Mouse (Mus musculus): Measurements from ENCODE around the gene Trabd. TPM values are rescaled to one million over a fixed set of nuclear protein-coding genes. Genes with fewer than 3 reads are reported as not detected.

The Trabd gene
- polyA plus RNA-seq, 1 experiment from 2014 or later: 39.5 TPM

GRCm38 (mm10) chr15:89127364-89127940, 52.5 kb downstream of the Trabd start:
- no peak for ATAC-seq (ENCODE audit: low FRiP score)
- Histone ChIP-seq H3K9ac (ENCODE audit: low read depth, low read length) (peak overlapping the region; percentile 82), H3K4me3 (ENCODE audit: low read depth, low read length) (peak overlapping the region; percentile 55), H3K4me1 (replicated peaks; ENCODE audit: control insufficient read depth, insufficient read depth, low read length) (peaks cover 9% of the 10 kb centered on the region), H3K27me3 (ENCODE audit: control insufficient read depth, insufficient read depth, low read length) (no peaks in the 10 kb centered on the region), H3K36me3 (ENCODE audit: control insufficient read depth, insufficient read depth, low read length) (no peaks in the 10 kb centered on the region), H3K4me2 (replicated peaks; ENCODE audit: low read depth, low read length) (peak overlapping the region; percentile 58), H3K27ac (ENCODE audit: low read depth, low read length) (no peak overlapping the region), H3K9me3 (ENCODE audit: control insufficient read depth, low read length) (no peaks in the 10 kb centered on the region)
- no peak for DNase-seq (ENCODE audit: low spot score)
- WGBS: 93% methylated on average over 8 of the region's 8 CpGs

- no peaks in the 10 kb centered on the region for H3K27me3 ChIP-seq (ENCODE audit: control insufficient read depth, insufficient read depth, low read length)
- peak within 1 kb of the TSS; percentile 82 for H3K9ac ChIP-seq (ENCODE audit: low read depth, low read length)
- 3% methylated on average over 36 of the region's 36 CpGs for WGBS
- no peaks in the 10 kb centered on the region for H3K9me3 ChIP-seq (ENCODE audit: control insufficient read depth, low read length)
- peak within 1 kb of the TSS; percentile 76 for H3K27ac ChIP-seq (ENCODE audit: low read depth, low read length)
- H3K36me3 ChIP-seq (ENCODE audit: control insufficient read depth, insufficient read depth, low read length): no peaks in the 10 kb centered on the region
- peak within 1 kb of the TSS; percentile 55 for H3K4me3 ChIP-seq (ENCODE audit: low read depth, low read length)
- peaks cover 6% of the 10 kb centered on the region for H3K4me1 ChIP-seq (replicated peaks; ENCODE audit: control insufficient read depth, insufficient read depth, low read length)
- H3K4me2 ChIP-seq (replicated peaks; ENCODE audit: low read depth, low read length): peak within 1 kb of the TSS; percentile 58
- ATAC-seq (ENCODE audit: low FRiP score) (peak; percentile 91), DNase-seq (ENCODE audit: low spot score) (peak; percentile 92)
Observed at GRCm38 (mm10) chr15:89128382-89129350, 53.7 kb downstream of the Trabd start, which contains the start of gene Hdac10. Gene Hdac10, minus strand, starts transcription at chr15:89128700.

GRCm38 (mm10) chr15:89130245-89130644, 55.3 kb downstream of the Trabd start:
- Histone ChIP-seq H3K9ac (ENCODE audit: low read depth, low read length) (no peak overlapping the region), H3K4me3 (ENCODE audit: low read depth, low read length) (no peak overlapping the region), H3K4me2 (replicated peaks; ENCODE audit: low read depth, low read length) (no peak overlapping the region), H3K9me3 (ENCODE audit: control insufficient read depth, low read length) (no peaks in the 10 kb centered on the region), H3K4me1 (replicated peaks; ENCODE audit: control insufficient read depth, insufficient read depth, low read length) (peaks cover 5% of the 10 kb centered on the region), H3K27me3 (ENCODE audit: control insufficient read depth, insufficient read depth, low read length) (no peaks in the 10 kb centered on the region), H3K27ac (ENCODE audit: low read depth, low read length) (no peak overlapping the region), H3K36me3 (ENCODE audit: control insufficient read depth, insufficient read depth, low read length) (no peaks in the 10 kb centered on the region)
- ATAC-seq (ENCODE audit: low FRiP score) (no peak), DNase-seq (ENCODE audit: low spot score) (no peak)

- H3K36me3 ChIP-seq (ENCODE audit: control insufficient read depth, insufficient read depth, low read length): no peaks in the 10 kb centered on the region
- no peaks in the 10 kb centered on the region for H3K27me3 ChIP-seq (ENCODE audit: control insufficient read depth, insufficient read depth, low read length)
- no peak overlapping the region for H3K27ac ChIP-seq (ENCODE audit: low read depth, low read length)
- H3K9ac ChIP-seq (ENCODE audit: low read depth, low read length): no peak overlapping the region
- no peaks in the 10 kb centered on the region for H3K9me3 ChIP-seq (ENCODE audit: control insufficient read depth, low read length)
- H3K4me2 ChIP-seq (replicated peaks; ENCODE audit: low read depth, low read length): no peak overlapping the region
- no peak for ATAC-seq (ENCODE audit: low FRiP score)
- H3K4me1 ChIP-seq (replicated peaks; ENCODE audit: control insufficient read depth, insufficient read depth, low read length): peaks cover 5% of the 10 kb centered on the region
- DNase-seq (ENCODE audit: low spot score): no peak
- H3K4me3 ChIP-seq (ENCODE audit: low read depth, low read length): no peak overlapping the region
- 90% methylated on average over 3 of the region's 3 CpGs for WGBS
Observed at GRCm38 (mm10) chr15:89131316-89131715, 56.4 kb downstream of the Trabd start.

Other genes with a start within 250 kb of the Trabd start
- gene Pim3, start 212.9 kb upstream of the Trabd start, polyA plus RNA-seq (2014; fragmentation: Nextera tagmentation; extraction: Ambion mirVana): 31.6 and 35.6 TPM in 2 replicates
- 0.15 TPM in 1 of 2 replicates, not detected in the other for gene Ttll8, start 120.7 kb upstream of the Trabd start, polyA plus RNA-seq (2014; fragmentation: Nextera tagmentation; extraction: Ambion mirVana)
- gene Mlc1, start 96.1 kb upstream of the Trabd start, polyA plus RNA-seq (2014; fragmentation: Nextera tagmentation; extraction: Ambion mirVana): 3.7 and 4.1 TPM in 2 replicates
- gene Mov10l1, start 92.2 kb upstream of the Trabd start, polyA plus RNA-seq (2014; fragmentation: Nextera tagmentation; extraction: Ambion mirVana): 0.15 TPM in 1 of 2 replicates, not detected in the other
- gene Panx2, start 15.4 kb upstream of the Trabd start, polyA plus RNA-seq (2014; fragmentation: Nextera tagmentation; extraction: Ambion mirVana): 0.33 and 0.94 TPM in 2 replicates
- gene Selenoo, start 14.0 kb downstream of the Trabd start, polyA plus RNA-seq (2014; fragmentation: Nextera tagmentation; extraction: Ambion mirVana): 17.2 and 20.4 TPM in 2 replicates
- gene Tubgcp6, start 48.0 kb downstream of the Trabd start, polyA plus RNA-seq (2014; fragmentation: Nextera tagmentation; extraction: Ambion mirVana): 17.5 and 17.6 TPM in 2 replicates
- gene Hdac10, start 53.6 kb downstream of the Trabd start, polyA plus RNA-seq (2014; fragmentation: Nextera tagmentation; extraction: Ambion mirVana): 9.4 and 10.7 TPM in 2 replicates
- 16.5 and 17.8 TPM in 2 replicates for gene Mapk12, start 65.6 kb downstream of the Trabd start, polyA plus RNA-seq (2014; fragmentation: Nextera tagmentation; extraction: Ambion mirVana)
- 38.5 and 40.4 TPM in 2 replicates for gene Mapk11, start 74.5 kb downstream of the Trabd start, polyA plus RNA-seq (2014; fragmentation: Nextera tagmentation; extraction: Ambion mirVana)
- 97.4 and 104 TPM in 2 replicates for gene Plxnb2, start 105.7 kb downstream of the Trabd start, polyA plus RNA-seq (2014; fragmentation: Nextera tagmentation; extraction: Ambion mirVana)
- gene Dennd6b, start 121.4 kb downstream of the Trabd start, polyA plus RNA-seq (2014; fragmentation: Nextera tagmentation; extraction: Ambion mirVana): 28.3 and 31.2 TPM in 2 replicates
- 42.1 and 46.0 TPM in 2 replicates for gene Ppp6r2, start 136.4 kb downstream of the Trabd start, polyA plus RNA-seq (2014; fragmentation: Nextera tagmentation; extraction: Ambion mirVana)
- 57.4 and 66.4 TPM in 2 replicates for gene Sbf1, start 240.2 kb downstream of the Trabd start, polyA plus RNA-seq (2014; fragmentation: Nextera tagmentation; extraction: Ambion mirVana)
- gene Adm2, start 247.6 kb downstream of the Trabd start, polyA plus RNA-seq (2014; fragmentation: Nextera tagmentation; extraction: Ambion mirVana): 0.12 TPM in 1 of 2 replicates, not detected in the other